Mouse (Mus musculus) megakaryocyte progenitor cell, adult 5-6 weeks (primary cell): ENCODE results near the gene Cenpp. TPM values are rescaled to one million over a fixed set of nuclear protein-coding genes. Genes with fewer than 3 reads are reported as not detected.

Experiments used
- ATAC-seq: replicated peaks from 2 replicates; pipeline ENCODE4 v1.8.0; 2016; ENCODE audit warnings: mild to moderate bottlenecking, moderate TSS enrichment, inconsistent platforms; ENCODE audit not compliant: poor library complexity
- total RNA-seq, 2 experiments: library from RNA; stranded (forward) in 1 of 2; stranded (reverse) in 1 of 2; fragments of 157-497, 149-512 nt in 1 of 2; fragments of 200-1000 nt in 1 of 2; gene quantifications; 2 replicates each; pipeline versions ENCODE4 v1.2.3 to v1.2.4; 2015 to 2017

Gene Cenpp
- total RNA-seq (2015) (37.1 and 38.1 TPM in 2 replicates), total RNA-seq (2017) (47.6 and 53.9 TPM in 2 replicates)

DNA sequence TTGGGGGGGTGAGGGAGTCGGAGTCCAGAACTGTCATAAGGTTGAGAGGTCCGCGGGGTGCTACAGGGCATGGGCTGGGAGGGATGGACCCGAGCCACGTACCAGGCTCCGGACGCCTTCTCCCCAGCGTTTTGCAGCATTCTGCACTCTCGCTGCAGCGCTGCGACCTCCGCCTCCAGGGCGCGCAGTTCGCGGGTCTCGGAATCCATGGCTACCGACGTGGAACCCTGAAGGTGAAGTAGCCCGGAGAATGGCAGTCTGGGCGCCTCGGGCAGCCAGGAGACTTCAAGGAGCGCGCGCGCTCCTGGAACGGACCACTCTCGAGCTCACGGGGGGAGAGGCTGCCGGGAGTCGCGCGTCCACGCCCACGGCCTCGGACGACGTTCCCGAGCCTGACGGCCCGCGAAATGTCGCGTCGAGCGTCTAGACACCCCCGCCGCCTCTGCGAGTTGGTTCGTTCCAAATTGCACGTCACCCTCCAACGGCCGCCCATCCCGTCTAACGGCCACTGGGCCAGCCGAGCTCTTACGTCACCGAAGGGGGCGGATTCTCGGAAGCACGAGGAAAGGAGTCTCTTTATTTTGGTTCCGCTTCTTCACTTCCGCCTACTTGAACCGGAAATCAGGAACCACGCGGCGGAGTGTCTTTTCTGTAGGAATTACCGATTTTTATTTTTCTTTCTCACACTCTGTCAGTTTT is at the start of gene Cenpp, which contains the start of gene Nol8:
TSS of gene Cenpp (minus strand) at position 305 of the 699 bp plus-strand sequence.
TSS of gene Nol8 (plus strand) at position 598 of the 699 bp plus-strand sequence.
- peak; percentile 95 for ATAC-seq

DNA sequence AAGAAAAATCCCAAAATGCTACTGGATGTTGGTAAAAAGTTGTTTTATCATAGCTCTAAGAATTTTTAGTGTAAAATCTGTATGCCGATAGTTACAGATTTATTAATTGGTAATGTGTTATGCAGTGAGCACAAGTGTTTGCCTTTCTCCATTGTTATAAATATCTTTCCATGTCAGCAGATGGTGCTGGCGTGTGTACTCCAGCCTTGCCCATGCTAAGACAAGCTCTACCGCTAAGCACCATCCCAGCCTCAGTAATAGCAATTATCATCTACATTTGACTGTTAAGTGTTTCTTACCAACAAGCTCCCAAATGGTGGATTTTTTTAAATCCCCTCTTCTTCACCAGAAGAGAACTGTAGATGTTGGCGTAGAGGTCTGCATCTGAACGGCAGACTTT is 38.5 kb upstream of the Cenpp start:
- no peak for ATAC-seq

DNA sequence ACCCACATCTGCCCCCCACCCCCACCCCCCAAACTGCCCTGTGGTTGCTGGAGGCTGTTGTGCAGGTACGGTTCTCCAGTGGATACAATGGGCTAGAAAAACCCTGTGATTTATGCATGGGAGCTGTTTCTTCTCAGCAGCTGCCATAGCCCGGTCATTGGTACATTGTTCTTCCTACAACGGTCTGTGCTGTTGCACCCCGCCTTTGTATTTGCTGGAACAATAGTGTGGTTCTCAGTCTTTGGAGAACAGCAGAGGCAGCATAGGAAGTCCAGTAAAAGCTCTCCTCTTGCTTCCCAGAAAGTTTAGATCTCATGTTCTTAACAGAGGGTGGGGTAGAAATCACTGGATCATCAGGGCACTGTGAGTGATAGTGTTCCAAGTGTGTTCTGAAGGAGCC is 31.7 kb upstream of the Cenpp start:
- no peak for ATAC-seq

DNA sequence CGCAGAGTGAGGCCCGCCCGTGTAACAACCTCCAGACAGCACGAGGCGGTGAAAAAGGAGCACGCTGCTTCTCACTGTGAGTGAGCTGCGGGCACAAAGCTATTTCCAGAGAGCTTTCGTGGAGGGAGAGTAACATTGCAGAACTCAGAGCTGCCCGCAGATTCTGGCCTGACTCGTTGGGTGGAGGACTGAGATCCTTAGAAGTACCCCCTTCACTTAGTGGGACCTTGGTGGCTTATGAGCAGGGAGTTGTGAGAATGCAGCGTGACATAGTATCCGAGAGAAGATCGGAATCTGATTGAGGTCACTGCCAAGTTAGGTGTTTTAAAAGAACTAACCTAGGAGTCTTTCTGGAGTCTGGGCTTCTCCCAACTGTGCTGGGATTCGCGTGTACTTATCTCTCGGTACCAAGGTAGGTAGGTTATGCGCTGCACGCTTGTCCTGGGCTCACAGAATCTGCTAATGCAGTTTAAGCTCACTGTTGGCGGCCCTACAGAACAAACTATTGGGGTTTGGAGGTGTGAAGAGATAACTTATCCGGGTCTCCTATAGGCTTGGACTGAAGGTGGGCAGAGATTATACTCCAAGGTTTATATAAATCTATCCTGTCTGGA is 29.8 kb upstream of the Cenpp start:
- peak; percentile 1; the same call in 1 of the 2 replicates for ATAC-seq

DNA sequence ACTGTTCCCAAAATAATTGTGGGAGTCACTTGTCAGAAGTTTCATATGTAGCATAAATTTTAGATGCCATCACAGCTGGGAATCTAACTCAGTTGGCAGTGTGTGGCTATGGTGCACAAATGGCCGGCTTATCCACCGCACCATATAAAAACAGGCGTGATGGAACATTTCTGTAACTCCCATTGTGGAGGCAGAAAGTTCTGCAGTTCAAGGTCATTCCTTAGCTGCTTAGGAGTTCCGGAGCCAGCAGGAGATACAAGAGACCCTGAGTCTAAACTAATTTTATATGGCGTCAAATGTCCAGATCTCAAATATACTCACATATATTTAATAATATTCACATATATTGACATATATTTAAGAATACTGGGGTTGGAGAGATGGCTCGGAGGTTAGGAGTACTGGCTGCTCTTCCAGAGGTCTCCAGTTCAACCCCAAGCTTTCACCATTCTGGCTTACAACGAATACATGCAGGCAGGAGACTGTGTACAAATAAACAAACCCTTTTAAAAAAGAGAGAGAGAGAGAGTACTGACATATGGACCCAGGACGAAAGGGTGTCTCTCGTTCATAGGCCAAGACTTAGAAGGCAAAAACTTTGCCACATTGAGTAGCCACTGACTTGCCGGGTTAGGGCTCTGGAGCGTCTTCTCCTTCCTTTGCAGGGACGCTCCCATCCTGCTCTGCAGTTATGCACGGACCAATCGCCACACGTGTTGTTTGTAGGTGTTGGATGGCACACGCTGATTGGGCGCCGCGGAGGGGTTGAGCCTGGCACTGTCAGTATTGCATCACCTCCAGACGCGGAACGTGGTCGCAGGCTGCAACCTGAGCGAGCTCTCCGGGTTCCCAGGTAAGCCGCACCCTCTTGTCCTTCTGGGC is 29.0 kb upstream of the Cenpp start, which contains the start of gene Iars:
TSS of gene Iars (plus strand) at position 750 of the 882 bp plus-strand sequence.
- peak; percentile 99 for ATAC-seq

DNA sequence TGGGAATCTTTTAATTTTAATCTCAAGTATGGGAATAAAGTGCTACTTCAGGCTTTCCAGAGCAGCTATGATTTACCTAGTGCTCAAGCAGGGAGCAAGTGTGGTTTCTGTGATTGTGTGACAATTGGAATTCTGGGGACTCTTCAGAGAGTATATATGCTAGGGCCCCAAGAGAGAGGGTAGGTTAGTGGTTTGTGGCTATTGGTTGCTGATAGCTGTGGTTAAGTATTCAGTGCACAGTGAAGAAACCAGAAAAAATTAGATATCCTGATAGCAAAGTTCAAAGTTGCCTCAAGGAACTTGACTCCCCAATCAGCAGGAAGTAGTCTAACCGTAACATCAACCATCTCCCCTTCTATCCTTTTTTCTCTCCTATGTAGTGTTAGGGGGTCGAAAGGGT is 25.2 kb upstream of the Cenpp start:
- no peak for ATAC-seq

DNA sequence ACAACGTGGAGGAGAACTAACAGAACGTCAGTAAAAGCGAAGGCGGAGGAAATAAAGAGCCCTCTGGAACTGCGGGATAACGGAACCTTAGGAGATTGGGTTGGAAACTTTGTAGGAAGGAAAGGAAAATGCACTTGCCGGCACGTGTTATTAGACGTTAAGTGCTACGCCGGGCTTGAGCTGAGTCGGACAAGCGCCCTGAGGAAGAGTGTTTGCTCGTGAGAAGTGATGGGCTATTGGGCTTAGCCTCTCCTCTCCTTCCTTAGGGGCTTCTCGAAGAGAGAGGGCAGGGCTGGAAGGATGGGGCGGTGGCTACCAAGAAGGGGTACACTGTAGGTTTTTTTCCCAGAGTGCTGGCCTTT is 576 bp upstream of the Cenpp start:
- peak; percentile 53 for ATAC-seq

DNA sequence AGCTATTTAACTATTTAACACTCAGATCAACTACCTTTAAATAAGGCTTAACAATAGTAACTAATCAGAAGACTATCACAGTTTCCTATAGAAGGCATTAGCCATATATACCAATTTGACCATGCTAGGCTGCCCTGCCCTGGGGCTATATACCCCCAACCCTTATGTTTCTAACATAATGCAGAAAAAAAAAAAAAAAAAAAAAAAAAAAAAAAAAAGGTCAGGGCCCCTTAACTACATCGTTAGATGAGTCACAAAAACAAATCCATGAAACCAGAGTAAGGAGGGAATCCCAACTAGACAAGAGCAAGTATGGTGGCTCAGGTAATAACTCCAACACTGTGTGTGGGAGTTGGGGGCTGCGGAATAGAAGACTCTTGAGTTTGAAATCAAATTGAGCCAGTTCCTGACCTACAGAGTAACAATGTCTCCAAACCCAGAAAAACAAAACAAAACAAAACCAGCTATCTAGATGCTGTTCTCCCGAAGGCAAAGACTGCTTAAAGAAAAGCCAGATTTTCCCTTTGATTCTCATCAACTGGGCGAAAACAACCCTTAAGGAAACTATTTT is 719 bp downstream of the Cenpp start:
- no peak for ATAC-seq

DNA sequence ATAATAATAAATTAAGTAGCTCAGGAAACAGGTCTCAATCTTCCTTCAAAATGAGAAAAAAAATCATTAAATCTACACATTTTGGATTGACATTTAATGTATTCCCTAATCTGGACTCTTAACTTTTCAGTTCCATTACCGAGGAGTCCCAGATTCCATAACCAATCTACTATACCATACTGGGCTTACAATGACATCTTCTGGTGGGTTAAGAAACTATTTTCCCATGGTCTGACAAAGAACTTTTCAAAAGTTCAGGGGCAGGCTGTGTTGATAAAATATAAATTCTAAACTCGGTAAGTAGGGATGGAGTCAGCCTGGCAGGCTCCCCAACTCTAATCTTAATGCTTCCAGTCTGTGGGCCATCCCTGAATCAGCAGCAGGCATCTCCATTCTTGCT is 1.4 kb downstream of the Cenpp start:
- ATAC-seq: no peak

DNA sequence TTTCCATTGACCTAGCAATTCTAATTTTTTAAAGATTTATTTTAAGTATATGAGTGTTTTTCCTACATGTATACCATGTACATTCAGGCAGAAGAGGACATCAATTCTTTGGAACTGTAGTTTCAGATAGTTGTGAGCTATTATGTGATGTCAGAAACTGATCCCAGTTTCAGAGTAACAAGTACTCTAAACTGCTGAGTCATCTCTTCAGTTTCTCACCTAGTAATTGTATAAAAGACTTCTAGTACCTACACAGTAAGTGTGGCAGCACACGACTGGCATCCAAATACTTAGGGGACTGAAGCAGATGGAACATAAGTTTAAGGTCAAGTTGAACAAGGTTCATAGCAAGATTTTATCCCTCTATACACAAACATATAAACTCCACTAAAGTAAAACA is 6.6 kb downstream of the Cenpp start:
- no peak for ATAC-seq

DNA sequence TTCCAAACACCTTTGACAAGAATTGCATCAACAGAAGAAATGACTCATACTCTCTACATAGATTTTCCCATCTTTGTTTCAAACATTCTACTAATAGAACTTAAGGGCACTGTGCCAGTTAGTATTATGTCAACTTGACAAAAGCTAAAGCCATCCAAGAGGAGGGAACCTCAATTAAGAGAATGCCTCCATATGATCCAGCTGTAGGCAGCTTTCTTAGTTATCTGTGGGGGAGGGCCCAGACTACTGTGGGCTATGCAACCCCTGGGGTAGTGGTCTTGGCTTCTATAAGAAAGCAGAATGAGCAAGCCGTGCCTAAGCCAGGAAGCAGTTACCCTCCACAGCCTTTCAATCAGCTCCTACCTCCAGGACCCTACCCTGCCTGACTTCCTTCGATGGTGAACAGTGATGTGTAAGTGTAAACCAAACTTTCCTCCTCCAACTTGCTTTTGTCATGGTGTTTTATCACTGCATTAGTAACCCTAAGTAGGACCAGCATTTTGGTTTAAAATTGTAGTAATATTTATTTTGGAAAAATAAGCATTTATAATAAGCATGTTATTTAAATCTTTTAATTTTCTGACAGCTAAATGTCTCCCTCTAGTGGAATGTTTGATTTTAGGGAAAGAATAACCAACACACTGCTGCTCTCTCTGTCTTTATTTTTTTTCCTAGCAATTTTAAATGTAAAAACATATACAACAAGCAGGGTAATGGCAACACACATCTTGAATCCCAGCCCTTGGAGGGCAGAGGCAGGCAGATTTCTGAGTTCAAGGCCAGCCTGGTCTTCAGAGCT is 7.7 kb downstream of the Cenpp start:
- 0 out of 2 replicates have a peak, but pooled peaks have one; percentile 50 for ATAC-seq

DNA sequence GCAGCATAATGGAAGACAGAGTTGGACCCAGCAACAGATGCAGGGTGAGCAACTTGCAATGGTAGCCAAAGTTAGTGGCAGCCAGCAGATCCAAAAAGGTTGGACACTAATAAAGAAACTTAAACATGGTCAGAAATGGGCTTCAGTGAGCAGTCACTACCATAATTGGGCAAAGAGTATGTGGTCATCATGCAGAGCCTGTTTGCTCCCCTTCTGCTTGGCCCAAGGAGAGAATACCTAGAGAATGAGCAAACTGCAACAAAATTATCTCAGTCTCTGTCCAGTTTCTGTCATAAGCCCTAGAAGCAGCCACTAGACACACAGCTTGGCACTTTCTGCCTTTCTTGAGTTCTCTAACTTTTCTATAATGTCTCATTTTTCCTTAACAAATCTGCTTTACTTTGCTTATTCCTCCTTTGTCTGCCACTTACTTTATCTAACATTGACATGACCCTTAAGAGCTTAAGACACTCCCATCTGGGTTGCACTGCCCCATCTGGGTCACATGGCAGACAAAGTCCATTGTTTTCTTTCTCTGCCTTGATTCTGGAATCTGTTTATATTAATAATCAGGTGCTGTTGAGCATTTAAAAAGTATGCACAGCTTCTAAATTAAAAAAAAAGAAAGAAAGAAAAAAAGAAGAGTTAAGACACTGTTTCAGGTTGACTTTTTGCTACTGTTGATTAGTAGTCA is 8.8 kb downstream of the Cenpp start:
- ATAC-seq: no peak

DNA sequence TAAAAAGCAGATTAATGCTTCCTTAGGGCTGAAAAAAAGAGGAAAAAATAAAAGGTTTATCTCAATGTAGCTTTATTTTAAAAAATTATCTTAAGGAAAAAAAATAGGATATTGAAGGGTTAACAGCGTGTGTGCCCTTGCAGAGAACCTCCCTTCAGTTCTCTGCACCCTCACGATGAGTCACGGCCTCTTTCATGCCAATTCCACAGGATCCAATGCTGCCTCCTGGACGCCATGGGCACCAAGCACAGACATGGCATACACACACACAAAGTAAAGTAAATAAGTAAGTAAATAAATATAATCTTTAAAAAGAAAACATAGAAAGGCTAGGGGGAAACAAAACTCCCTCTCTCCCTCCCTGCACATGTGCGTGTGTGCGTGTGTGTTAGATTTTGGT is 9.9 kb downstream of the Cenpp start:
- ATAC-seq: no peak

DNA sequence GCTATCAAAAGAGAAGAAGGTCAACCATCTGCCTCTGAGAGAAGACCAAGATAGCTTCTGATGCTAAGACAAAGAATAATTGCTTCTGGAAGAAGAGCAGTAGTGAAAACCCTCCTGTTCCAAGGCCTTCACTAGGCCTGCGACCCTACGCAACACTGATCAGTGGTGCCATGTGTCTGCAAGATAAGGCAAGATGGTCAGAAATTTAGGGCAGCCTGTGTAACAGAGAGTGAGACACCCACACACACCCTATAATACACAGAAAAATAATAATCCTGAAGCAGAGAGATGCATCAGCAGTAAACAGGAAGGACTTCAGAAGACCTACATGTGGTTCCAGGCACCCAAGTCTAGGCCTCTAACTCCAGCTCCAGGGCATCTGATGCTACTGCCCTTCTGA is 12.6 kb downstream of the Cenpp start:
- peak; percentile 63 for ATAC-seq

DNA sequence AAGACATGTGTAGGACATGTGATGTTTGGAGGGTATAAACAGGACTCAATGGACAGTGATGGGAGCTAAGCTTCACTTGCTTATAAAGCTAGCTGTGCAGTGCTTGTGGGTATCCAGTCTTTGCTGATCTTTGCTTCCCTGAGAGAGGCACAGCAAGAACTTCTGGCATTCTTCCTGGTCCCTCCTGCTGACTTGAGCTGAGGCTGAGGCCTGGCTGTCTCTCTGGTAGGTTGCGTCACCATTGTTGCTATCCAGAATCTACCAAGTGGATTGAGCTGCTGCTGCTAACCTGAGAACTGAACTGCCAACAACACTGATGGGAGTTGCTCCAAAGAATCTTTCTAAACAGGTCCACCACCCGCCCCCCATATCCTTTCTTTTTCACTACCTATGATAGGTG is 23.5 kb downstream of the Cenpp start:
- no peak for ATAC-seq

DNA sequence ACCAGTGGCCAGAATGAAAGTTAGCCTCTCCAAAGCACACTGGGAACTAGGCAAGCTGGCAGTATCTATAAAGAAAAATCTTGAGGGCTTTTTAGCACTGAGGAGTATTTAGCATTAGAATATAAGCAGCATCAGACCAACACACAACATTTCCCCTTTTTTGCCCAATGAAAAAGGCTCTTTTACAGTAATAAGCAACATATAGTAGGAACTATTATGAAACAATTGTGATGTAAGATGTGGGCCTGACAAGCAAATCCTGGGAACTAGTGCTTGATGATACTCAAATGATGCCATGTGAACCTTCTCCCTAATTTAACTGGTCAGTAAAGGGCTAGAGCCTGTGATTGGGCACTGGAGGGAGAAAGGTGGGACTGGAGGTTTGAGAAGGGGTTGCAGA is 24.4 kb downstream of the Cenpp start:
- ATAC-seq: peak; percentile 84

DNA sequence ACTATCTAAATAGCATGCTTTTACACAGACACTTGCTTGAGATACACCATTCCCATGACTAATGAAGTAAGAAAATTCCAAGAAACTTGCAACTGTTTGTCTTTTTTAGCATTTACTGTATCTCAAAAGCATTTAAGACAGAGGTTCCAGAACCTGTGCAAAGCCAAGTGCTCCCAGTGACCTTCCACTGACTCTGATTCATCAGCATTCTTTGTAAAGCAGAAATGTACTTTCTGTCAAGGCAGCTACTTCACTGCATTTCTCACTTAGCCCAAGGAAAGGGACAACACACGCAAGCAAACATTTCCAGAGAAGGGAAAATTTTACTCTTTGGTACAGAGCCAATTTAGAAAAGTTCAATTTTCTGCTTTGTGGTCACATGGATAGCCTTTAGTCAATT is 29.4 kb downstream of the Cenpp start:
- ATAC-seq: no peak

DNA sequence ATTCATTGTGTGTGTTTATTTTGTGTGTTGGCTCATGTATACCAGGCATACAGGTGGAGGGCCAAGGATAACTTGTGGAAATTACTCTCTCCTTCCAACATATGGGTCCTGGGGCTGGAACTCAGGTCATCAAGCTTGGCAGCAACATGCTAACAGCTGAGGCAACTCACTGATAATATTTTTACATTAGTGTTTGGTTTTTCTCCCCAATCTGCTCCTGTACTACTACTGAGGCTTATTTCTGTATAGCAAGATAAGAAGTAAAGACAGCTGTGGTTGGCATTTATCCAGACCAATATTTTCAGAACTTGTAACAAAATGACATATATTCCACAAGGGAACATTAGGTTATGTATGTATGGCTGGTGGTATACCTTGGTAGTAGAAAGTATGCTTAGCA is 34.2 kb downstream of the Cenpp start:
- ATAC-seq: peak; percentile 68

DNA sequence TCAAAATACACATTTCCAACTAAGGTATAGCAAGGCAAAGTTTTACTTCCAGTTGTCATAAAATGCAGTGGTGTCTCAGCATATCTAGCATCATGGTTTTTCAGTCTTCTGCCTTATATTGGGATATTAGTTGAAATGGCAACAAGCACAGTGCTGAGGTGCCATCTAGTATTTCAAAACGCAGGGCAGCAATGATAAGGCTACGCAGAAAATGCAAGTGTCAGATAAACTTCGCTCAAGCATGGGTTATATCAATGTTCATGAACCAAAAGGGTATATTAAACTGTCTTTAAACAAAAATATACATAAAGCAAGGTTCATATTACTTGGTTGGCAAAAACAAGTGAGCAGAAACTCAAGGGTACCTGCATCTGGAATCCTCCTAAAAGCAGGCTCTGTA is 35.6 kb downstream of the Cenpp start:
- ATAC-seq: peak; percentile 69
